Mouse (Mus musculus): ENCODE results near the gene Gtf2h5.

Gtf2h5 gene

GRCm38 (mm10) chr17:6079287-6080122 lies at the start of gene Gtf2h5, which contains the start of gene Serac1:
Gene Gtf2h5 (plus strand): TSS chr17:6079786.
Gene Serac1 (minus strand): TSS chr17:6079741.
- DNase-seq (ENCODE audit: low spot score): peak; percentile 98

DNA sequence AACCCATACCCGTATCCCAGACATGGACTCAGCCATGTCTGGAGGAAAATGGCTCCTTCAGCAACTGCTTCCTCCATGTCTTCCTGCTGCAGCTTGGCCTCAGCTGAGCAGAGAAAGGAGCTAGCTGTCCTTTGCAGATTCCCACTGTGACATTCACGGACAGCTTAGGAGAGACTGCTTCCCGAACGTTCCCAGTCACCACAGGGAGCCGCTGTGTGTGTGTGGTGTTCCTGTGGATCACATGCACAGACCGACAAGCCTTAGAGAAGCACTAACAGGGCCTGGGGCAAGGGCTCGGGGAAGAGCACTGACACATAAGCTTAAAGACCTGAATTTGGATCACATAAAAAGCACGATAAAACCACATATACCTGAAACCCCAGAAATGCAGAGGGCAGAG lies 43.9 kb upstream of the Gtf2h5 start:
- no peak for DNase-seq (ENCODE audit: low spot score)

- no peak for DNase-seq (ENCODE audit: low spot score)
Observed at GRCm38 (mm10) chr17:6036458-6036857, 43.1 kb upstream of the Gtf2h5 start.

DNA sequence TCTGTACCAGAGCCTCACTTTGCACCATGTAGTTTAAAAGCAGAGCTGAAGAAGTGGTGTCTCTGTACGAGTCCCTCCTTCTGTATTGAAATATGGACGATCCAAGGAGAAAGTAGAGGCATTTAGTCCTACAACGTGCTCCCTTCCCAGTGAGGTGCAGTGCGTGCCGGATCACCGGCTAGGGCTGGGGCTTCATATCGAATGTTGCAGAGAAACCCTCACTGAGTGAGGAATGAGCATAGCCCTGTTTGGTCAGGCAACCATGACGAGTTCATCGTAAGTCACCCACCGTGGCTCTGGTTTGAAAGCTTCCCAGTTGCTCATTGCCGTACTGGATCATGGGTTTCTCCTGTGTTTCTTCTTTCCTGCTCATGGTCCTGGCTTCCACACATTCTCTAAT lies 42.7 kb upstream of the Gtf2h5 start:
- DNase-seq (ENCODE audit: low spot score): no peak

DNA sequence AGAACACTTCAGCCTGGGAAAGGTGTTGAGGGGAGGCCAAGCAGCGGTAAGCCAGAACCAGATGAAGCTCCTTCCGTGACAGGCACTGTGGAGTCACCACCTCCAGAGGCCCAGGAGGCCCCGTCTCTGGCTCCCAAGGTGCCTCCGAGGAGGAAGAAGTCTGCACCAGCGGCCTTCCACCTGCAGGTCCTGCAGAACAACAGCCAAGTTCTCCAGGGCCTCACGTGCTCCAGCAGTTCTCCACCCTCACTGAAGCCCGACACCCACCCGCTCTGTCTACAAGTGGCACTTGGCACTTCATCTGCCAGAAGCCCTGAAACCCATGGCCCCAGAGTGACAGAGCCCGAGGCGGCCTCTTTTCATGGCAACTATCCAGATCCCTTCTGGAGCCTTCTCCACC lies 42.1 kb upstream of the Gtf2h5 start:
- DNase-seq (ENCODE audit: low spot score): no peak

DNA sequence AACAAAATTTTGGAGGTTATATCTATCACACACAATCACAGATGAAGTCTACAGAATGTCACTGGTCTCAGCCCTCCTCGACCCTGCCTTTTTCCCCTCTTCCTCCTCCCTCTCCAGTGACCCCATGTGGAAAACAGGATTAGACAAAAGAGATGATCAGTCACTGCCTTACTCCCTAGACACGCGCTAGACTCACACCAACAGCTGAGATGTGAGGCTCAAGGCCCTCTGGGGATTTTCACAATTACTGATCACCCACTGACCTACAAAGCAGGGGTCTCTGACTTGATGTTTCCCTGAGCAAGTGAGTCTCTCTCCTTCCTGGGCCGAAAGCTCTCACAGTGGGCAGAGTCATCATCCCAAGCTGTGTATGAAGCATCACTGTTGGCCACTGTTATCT lies 26.8 kb upstream of the Gtf2h5 start:
- no peak for DNase-seq (ENCODE audit: low spot score)

DNA sequence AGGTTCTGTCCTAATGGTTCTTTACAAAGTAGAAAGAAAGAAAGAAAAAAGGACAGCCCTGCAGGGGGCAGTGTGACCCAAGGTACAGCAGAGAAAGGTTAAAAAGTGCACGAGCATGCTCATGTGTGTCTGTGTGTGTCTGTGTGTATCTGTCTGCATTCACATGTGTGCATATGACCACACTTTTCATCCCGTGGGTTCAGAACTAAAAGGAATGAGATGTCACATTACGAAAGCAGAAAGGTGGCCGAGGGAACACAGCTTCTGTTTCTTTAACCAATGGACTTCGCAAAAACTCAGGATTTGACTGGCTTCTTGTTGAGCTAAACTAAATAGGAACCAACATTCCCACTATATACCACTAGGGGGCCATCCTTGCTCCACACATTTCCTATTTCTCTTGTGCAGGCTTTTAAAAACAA lies 24.6 kb upstream of the Gtf2h5 start:
- peak; percentile 51 for DNase-seq (ENCODE audit: low spot score)

DNA sequence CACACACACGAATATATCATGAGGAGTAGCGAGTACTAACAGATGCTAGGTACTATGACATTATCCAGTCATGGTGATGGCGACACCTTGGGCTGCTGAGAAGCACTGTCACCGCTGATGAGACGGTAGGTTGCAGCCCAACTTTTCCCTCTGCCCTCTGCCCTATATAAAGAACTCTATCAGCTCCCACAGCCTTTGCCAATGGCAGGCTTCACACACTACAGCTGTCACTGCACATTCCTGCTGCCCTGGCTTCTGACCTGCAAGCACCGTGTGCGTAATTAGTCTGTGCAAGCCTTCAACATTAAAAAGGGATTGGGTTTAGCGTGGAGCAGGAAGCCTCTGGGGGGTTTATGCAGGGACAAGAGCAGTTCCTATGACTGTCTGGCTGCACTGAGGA lies 16.8 kb upstream of the Gtf2h5 start:
- DNase-seq (ENCODE audit: low spot score): no peak

DNA sequence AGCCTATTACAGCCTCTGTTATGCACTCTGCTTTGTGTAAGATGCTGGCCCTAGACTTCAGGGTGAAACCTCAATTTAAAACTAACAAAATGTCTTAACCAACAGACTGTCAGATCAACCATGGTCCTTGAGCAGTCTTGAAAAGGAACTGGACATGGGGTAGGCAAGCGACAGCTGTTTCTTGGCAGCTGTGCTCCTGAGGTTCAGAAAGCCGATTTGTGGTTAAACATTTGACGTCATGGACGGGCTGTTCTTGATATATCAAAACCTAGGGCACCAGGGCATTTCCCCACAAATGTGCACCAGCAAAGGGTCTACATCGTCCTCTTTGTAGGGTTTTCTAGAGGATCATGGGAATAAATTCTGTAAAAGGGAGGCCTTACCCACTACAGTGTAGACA lies 16.1 kb upstream of the Gtf2h5 start:
- no peak for DNase-seq (ENCODE audit: low spot score)

DNA sequence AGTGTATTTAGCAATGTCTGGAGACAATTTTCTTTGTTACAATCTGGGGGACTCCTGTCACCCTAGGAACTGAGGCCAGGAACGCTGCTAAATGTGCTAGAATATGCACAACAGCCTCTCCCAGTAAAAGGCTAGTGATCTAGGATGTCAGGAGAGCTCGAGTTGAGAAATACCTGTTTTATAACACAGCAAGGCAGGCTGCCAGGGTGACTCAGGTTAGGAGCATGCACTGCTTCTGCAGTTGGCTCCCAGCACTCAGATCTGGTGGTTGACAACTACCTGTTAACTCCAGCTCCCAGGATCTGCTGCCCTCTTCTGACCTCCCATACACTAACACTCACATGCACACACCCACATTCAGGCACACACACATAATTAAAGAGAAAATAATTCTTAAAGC lies 13.6 kb upstream of the Gtf2h5 start:
- DNase-seq (ENCODE audit: low spot score): no peak

- no peak for DNase-seq (ENCODE audit: low spot score)
Observed at GRCm38 (mm10) chr17:6067613-6068012, 12.0 kb upstream of the Gtf2h5 start.

- no peak for DNase-seq (ENCODE audit: low spot score)
Observed at GRCm38 (mm10) chr17:6069866-6070265, 9.7 kb upstream of the Gtf2h5 start.

DNA sequence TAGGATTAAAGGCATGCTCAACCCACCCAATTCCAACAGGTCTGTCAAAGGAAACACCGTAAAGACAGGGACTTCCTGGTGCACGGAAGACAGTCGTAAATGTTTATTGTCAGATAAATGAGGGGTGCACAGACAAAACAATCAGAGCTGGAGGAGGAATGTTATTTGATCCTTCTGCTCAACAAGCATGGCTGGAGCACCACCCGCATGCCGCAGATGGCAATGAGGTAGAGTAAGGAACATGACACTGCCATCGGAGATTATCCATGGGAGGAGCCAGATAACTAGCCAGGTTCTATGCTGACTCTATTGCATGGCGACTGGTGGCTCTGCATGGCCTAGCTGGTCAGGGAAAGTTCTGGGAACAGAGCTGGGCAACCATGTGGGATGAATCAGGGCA lies 6.2 kb upstream of the Gtf2h5 start:
- no peak for DNase-seq (ENCODE audit: low spot score)

DNA sequence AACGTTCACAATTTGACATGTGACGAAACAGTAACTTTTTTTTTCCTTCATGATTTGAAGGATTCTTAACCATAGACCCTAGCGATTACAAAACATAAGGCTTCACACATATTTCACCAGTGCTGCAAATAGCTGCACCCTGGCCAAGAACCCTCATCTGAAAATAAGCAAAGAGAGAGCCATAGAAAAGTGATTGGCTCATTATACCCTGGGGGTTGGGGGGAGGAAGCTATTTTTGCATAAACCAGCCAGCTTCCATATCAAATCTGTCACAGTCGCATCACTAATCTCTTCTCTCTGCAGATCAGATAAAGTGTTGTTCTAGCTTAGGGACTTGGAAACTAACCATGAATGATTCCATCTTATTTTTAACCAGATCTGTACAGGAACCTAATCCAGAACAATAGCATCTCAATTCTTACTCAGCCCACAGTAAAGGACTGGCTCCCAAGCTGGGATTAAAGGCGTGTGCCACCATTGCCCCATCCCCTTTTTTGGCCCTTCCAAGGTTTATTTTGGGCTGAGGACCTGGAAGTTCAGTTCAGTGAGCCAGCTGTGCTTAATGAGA lies 3.8 kb downstream of the Gtf2h5 start:
- DNase-seq (ENCODE audit: low spot score): no peak

DNA sequence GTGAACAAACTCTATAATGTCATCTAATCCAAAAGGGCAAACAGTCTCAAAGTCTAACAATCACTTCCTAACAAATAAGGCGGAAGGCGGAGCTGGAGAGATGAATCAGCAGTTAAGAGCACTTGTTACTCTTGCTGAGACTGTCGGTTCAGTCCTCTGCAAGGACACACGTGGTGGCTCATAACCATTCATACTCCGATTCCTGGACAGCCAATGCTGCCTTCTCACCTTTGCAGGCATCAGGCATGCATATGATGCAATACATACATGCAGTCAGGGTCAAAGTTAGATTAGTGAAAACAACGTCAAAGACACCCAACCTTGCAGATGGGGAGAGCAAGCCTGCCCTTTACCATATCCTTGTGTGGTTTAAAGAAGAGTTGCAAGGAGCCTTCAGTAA lies 12.0 kb downstream of the Gtf2h5 start:
- DNase-seq (ENCODE audit: low spot score): no peak

- DNase-seq (ENCODE audit: low spot score): no peak
Observed at GRCm38 (mm10) chr17:6095579-6095978, 16.0 kb downstream of the Gtf2h5 start.

DNA sequence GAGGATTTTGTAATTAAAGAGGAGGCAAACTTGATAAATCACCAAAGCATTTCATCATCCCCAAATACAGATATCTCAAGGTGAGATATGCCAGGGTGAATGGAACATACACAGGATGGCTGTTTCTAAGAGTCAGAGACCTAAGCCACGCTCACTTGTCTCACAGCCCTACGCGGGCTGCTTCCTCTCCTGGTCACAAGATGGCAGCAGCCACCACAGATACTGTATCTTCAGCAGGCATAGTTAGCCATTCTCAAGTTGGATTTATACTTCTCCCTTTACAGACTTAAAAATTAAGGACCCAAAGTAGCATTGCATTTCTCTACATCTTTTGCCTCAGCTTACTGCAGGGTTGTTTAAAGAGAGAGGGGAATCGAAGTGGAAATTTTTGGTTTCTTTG lies 18.3 kb downstream of the Gtf2h5 start:
- DNase-seq (ENCODE audit: low spot score): peak; percentile 66

DNA sequence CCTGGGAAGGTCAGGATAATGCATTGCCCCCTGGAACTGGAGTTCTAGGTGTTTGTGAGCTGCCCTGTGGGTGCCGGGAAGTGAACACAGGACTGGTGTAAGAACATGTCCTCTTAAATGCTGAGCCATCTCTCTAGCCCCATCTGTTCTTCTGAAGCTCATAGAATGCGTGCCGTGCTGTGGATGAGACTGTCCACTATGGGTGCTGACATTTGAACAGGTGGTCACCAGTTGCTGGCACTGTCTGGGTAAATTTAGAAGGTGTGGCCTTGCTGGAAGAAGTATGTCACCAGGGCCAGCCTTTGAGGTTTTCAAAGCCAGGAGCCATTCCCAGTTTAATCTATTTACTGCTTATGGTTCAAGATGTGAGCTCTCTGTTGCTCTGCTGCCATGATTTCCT lies 22.7 kb downstream of the Gtf2h5 start:
- no peak for DNase-seq (ENCODE audit: low spot score)

DNA sequence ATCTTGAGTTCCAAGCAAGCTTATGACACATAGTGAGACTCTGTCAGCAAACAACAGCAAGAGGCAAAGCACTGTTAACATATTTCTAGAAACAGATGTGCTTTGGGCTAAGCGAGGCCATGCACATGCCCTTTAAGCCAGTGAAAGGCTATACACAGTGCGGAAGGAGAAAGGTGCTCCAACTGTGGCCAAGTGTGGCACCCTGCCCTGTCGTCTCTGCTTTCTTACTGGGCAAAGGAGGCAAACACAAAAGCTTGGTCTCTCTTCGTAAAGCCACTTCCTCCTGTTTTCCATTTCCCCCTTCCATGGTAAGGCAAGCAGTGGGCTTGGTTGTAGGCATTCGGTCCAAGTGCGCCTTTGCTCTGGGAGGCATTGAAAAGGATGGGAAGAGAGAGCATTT lies 24.0 kb downstream of the Gtf2h5 start:
- no peak for DNase-seq (ENCODE audit: low spot score)

DNA sequence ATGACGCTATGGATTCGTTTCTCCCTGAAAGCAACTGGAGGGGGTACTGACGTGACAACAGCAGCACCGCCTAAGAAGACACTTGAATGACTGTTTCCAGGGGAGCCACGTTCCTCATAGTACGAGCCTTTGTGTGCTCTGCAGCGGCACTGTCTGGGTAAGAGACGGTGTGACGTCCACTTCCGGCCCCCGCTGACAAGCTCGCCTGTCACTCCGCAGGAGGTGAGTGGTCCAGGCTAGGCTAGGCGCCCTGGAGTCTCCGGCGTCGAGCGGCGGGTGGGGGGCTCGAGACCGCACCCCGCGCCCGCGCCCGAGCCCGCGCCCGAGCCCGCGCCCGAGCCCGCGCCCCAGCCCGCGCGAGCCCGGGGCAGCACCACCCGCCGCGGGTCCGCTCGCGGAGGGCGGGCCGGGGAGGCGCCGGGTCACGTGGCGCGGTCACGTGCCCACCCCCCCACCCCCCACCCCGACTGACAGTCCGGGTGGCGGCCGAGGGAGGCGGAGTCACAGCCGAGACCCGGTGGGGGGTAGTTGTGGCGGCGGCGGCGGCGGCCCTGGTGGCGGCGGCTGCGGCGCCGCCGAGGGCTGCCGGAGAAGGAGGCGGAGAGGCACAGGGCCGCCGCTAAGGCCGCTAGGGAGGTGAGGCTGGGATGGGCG lies 26.9 kb downstream of the Gtf2h5 start, which contains the start of gene Tulp4:
Gene Tulp4, plus strand, starts transcription at position 77 of the 654 bp plus-strand sequence.
- DNase-seq (ENCODE audit: low spot score): peak; percentile 90

DNA sequence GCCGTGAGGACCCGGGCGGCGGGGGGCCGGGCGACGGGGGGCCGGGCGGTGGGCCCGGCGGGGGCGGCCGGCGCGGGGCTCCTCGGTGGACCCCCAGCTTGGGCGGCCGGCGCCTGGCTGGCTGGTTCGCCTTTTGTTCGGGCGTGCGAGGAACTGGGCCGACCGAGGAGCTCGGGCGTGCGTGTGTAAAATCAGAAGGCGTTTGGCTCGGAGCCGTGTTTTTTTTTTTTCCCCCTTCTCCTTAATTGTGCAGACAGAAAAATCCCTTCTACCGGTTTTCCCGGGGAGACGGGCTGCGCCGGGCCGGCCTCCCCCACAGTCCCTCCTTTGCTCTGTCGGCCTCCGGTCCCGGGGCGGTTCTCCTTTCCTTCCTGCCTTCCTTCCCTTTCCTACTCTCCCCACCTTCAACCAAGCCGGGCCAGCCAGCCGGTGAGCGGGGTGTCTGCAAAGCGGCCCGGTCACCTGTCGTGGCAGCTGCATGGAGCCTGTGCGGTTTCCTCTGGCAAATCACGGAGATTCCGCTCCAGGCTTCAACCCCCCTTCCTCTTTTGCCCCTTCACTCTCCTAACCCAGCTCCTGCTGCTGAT lies 27.5 kb downstream of the Gtf2h5 start:
- DNase-seq (ENCODE audit: low spot score): peak; percentile 35

- no peak for DNase-seq (ENCODE audit: low spot score)
Observed at GRCm38 (mm10) chr17:6108175-6108574, 28.6 kb downstream of the Gtf2h5 start.

- DNase-seq (ENCODE audit: low spot score): no peak
Observed at GRCm38 (mm10) chr17:6110956-6111355, 31.4 kb downstream of the Gtf2h5 start.

Measured in T-cell, adult 2 months (primary cell).